Mouse (Mus musculus) liver, embryonic 13.5 days (tissue): Measurements from ENCODE around the gene Ikzf3. TPM values are rescaled to one million over a fixed set of nuclear protein-coding genes. Genes with fewer than 3 reads are reported as not detected.

ENCODE experiments used
- ATAC-seq: fragments of 200-750 bp; cut with Nextera tagmentation; 2 replicates; pipeline ENCODE4 v1.8.0; 2017; ENCODE audit warnings: low read depth, mild to moderate bottlenecking, moderate number of reproducible peaks, moderate library complexity
- DNase-seq: peaks from one replicate; pipeline ENCODE4 v3.0.0; 2022
- H3K27ac ChIP-seq: fragments of 300-500 bp; sonication (generic); 2 replicates; pipeline ENCODE4 v1.5.1; 2015; ENCODE audit warnings: moderate library complexity, mild to moderate bottlenecking, inconsistent platforms
- H3K27me3 ChIP-seq: fragments of 300-500 bp; sonication (generic); 2 replicates; pipeline ENCODE4 v1.6.1; 2015; ENCODE audit warnings: mild to moderate bottlenecking, inconsistent platforms
- H3K36me3 ChIP-seq: fragments of 300-500 bp; sonication (generic); 2 replicates; pipeline ENCODE4 v1.6.1; 2015; ENCODE audit warnings: mild to moderate bottlenecking, inconsistent platforms
- H3K4me1 ChIP-seq: fragments of 300-500 bp; sonication (generic); replicated peaks from 2 replicates; pipeline ENCODE4 v1.6.1; 2015; ENCODE audit warnings: inconsistent platforms
- H3K4me2 ChIP-seq: fragments of 300-500 bp; sonication (generic); 2 replicates; pipeline ENCODE4 v1.6.1; 2015; ENCODE audit warnings: inconsistent platforms, mild to moderate bottlenecking, moderate library complexity
- H3K4me3 ChIP-seq: fragments of 300-500 bp; sonication (generic); replicated peaks from 2 replicates; pipeline ENCODE4 v1.5.1; 2015; ENCODE audit warnings: mild to moderate bottlenecking, inconsistent platforms
- H3K9ac ChIP-seq: fragments of 300-500 bp; sonication (generic); 2 replicates; pipeline ENCODE4 v1.6.1; 2015; ENCODE audit warnings: mild to moderate bottlenecking, inconsistent platforms
- H3K9me3 ChIP-seq: fragments of 300-500 bp; sonication (generic); replicated peaks from 2 replicates; pipeline ENCODE4 v1.6.1; 2016; ENCODE audit warnings: inconsistent platforms
- WGBS: fragments of 180-500 bp; shearing (Covaris S2); methylation state at CpG from one replicate; pipeline ENCODE4 v1.1.7; 2015; ENCODE audit not compliant: insufficient replicate concordance; 5-methylcytosine and 5-hydroxymethylcytosine counted together
- polyA plus RNA-seq: library from polyadenylated mRNA; unstranded; fragments of >200 nt; fragmentation: Nextera tagmentation; extraction: Ambion mirVana; gene quantifications from 2 replicates; pipeline ENCODE4 v1.2.1, GENCODE M21; 2015

The Ikzf3 gene
- polyA plus RNA-seq, 1 experiment from 2014 or later, result 0.06 TPM

DNA sequence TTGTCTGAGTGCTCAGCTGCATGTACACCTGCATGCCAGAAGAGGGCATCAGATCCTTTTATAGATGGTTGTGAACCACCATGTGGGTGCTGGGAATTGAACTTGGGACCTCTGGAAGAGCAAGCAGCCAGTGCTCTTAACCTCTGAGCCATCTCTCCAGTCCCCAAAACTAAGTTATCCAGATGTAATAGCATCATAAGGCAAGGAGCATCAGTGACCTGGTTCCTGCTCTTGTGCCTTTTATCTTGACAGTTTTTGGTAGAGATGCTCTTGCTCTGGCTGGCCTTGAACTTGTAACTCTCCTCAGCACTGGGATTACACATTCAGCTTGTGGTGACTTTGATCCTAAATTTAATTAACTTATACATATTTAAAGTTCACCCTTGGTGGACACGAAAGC lies 102.1 kb downstream of the Ikzf3 start:
- Histone ChIP-seq H3K4me3 (no peak overlapping the region), H3K27ac (no peak overlapping the region), H3K9me3 (no peaks in the 10 kb centered on the region), H3K4me2 (no peak overlapping the region), H3K9ac (no peak overlapping the region), H3K36me3 (no peaks in the 10 kb centered on the region), H3K27me3 (peaks cover 38% of the 10 kb centered on the region), H3K4me1 (0 out of 2 replicates have a peak, but pooled peaks cover 4% of the 10 kb centered on the region)
- ATAC-seq, result no peak
- 58% methylated on average over 1 of the region's 1 CpGs for WGBS
- no peak for DNase-seq

DNA sequence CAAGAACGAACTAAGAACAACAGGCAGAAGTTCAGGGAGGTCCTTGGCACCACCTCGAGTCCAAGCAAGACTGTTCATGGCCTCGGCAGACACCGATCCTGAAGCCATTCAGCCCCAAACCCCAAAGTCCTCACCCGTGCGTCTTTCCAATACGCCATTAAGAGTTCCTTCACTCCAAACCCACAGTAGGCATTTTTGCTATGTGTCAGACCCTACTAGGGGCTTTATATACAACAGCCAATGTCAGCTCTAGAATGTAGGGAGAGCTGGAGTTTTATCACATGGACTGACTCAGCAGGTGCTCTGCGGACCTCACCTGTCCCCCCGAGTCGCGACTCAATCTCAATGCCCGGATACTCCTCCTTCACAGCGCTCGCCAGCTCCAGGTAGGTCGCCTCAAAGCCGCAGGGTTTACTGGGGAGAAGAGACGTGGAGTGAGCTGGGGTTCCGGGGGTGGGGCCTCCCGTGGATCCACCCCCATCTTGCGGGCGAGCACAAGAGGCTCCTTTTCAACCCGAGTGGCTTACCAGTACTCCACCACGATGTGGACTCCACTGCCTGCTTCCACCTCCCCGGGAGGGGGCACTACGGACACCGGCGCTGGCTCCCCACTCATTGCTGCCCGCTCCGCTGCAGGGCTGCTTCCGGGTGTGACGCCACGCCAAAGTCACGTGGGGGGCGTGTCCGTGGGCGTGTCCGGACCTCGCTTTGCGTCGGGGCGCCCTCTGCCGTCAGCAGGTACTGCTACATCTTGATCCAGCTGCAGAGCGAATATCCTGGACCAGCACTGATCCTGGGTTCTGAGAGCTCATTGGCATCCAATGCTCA lies 107.3 kb downstream of the Ikzf3 start, which contains the start of gene Mien1:
Mien1 (minus strand) TSS at position 661 of the 828 bp plus-strand sequence.
- ATAC-seq, result peak; percentile 83
- peak; percentile 89 for DNase-seq
- 2% methylated on average over 43 of the region's 43 CpGs for WGBS
- Histone ChIP-seq H3K4me3 (peak within 1 kb of the TSS; percentile 78), H3K4me1 (peaks cover 15% of the 10 kb centered on the region), H3K36me3 (0 out of 2 replicates have a peak, but pooled peaks cover 5% of the 10 kb centered on the region), H3K4me2 (peak within 1 kb of the TSS; percentile 88), H3K27ac (peak within 1 kb of the TSS; percentile 72), H3K9me3 (no peaks in the 10 kb centered on the region), H3K9ac (peak within 1 kb of the TSS; percentile 69), H3K27me3 (no peaks in the 10 kb centered on the region)

DNA sequence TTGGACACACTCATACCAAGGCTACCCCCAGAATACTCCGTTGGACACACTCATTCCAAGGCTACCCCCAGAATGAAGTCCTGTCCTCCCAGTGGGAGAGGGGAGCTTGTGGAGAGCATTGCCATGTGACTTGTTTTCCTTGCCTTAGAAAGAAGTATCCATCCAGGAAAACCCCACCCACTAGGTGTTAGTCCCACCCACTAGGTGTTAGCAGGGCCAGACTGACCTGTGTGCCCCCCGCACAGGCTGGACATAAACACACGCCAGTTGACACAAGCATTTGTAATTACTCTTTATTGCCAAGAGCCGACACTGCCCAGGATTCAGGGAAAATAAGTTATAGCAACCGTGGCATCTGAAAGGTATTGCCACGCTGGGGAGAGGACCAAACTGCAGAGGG lies 108.4 kb downstream of the Ikzf3 start:
- DNase-seq (no peak), ATAC-seq (no peak)
- 80% methylated on average over 6 of the region's 6 CpGs for WGBS
- H3K9me3 ChIP-seq, result no peaks in the 10 kb centered on the region
- no peak overlapping the region for H3K27ac ChIP-seq
- H3K27me3 ChIP-seq, result no peaks in the 10 kb centered on the region
- H3K9ac ChIP-seq, result no peak overlapping the region
- H3K4me1 ChIP-seq, result peaks cover 15% of the 10 kb centered on the region
- peak overlapping the region; percentile 88 for H3K4me2 ChIP-seq
- H3K36me3 ChIP-seq, result 0 out of 2 replicates have a peak, but pooled peaks cover 5% of the 10 kb centered on the region
- no peak overlapping the region for H3K4me3 ChIP-seq

DNA sequence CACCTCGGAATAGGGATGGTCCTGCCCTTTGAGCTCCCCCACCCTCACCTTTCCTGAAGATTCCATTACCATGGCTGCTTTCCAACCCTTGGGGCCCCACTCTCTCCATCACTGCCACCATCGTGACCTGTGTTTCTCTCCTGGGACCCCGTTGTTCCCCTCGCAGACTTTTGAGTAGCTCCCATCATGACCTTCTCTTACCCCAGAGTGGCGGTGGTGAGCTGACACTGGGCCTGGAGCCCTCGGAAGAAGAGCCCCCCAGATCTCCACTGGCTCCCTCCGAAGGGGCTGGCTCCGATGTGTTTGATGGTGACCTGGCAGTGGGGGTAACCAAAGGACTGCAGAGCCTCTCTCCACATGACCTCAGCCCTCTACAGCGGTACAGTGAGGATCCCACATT lies 110.1 kb downstream of the Ikzf3 start:
- peaks cover 15% of the 10 kb centered on the region for H3K4me1 ChIP-seq
- 80% methylated on average over 9 of the region's 9 CpGs for WGBS
- H3K9ac ChIP-seq, result no peak overlapping the region
- H3K36me3 ChIP-seq, result 0 out of 2 replicates have a peak, but pooled peaks cover 5% of the 10 kb centered on the region
- no peaks in the 10 kb centered on the region for H3K9me3 ChIP-seq
- no peak overlapping the region for H3K27ac ChIP-seq
- DNase-seq, result no peak
- no peak for ATAC-seq
- H3K27me3 ChIP-seq, result no peaks in the 10 kb centered on the region
- no peak overlapping the region for H3K4me3 ChIP-seq
- H3K4me2 ChIP-seq, result no peak overlapping the region

DNA sequence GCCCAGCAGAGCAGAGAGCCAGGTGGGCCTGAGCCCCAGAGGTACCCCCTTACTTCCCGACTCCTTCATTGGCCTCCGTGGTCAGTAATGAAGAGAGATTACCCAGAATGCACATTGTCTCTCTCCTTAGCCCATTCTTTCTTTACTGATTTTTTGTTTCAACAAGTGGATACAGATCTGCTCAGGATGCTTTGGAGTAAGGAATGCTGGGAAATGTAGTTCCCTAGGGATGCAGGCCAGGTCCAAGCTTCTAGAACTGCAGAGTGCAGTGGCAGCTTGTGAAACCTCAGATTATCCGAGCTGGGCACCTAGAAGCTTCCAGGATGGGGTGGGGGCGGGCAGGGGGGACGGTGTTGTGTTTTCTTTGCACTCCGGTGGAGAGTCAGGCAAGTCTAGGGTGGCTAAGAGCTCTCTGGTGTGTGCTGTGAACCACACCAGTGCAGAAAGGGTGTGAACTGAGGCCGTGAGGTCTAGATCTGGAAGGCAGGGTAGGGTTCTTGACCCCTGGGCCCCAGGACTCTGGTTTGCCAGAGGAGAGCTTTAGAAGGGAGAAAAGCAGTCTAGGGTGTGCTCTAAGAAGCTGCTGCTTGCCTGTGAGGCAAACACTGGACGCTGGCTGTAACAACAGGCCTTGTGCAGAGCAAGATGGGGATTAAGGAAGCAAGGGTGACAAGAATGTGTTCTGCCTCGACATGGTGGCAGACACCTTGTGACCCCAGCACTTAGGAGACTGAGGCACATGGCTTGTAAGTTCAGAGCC lies 113.9 kb downstream of the Ikzf3 start:
- 52% methylated on average over 9 of the region's 9 CpGs for WGBS
- ATAC-seq, result no peak
- no peaks in the 10 kb centered on the region for H3K9me3 ChIP-seq

DNA sequence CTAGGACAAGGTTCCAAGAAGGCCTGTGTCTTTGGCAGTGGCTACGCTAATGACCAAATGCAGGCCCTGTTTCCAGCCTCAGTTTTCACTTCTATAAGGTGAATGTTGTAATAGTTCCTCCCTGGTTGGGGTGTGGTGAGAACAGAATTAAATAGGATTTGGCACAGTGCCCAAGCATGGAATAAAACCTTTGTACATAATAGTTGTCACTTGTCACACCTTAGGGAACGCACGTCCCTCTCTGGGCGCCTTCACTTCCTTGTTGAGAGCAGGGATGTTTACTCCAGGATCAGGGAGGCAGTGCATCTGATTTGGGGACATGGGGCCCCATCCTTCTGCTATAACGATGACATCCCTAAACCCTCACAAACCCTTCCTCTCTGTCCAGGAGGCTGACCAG lies 117.4 kb downstream of the Ikzf3 start:
- DNase-seq, result no peak
- Histone ChIP-seq H3K27me3 (no peaks in the 10 kb centered on the region), H3K27ac (no peak overlapping the region), H3K4me2 (no peak overlapping the region), H3K9me3 (no peaks in the 10 kb centered on the region), H3K4me3 (no peak overlapping the region), H3K9ac (no peak overlapping the region), H3K4me1 (no peaks in the 10 kb centered on the region), H3K36me3 (no peaks in the 10 kb centered on the region)
- ATAC-seq, result no peak
- WGBS, result 60% methylated on average over 5 of the region's 5 CpGs

More for the DNA sequence above, 113.9 kb downstream of the Ikzf3 start:
- H3K36me3 ChIP-seq, result 0 out of 2 replicates have a peak, but pooled peaks cover 5% of the 10 kb centered on the region
- no peak overlapping the region for H3K9ac ChIP-seq
- H3K4me2 ChIP-seq, result no peak overlapping the region
- H3K4me1 ChIP-seq, result no peaks in the 10 kb centered on the region
- H3K27ac ChIP-seq, result no peak overlapping the region
- H3K4me3 ChIP-seq, result no peak overlapping the region
- no peak for DNase-seq
- no peaks in the 10 kb centered on the region for H3K27me3 ChIP-seq

DNA sequence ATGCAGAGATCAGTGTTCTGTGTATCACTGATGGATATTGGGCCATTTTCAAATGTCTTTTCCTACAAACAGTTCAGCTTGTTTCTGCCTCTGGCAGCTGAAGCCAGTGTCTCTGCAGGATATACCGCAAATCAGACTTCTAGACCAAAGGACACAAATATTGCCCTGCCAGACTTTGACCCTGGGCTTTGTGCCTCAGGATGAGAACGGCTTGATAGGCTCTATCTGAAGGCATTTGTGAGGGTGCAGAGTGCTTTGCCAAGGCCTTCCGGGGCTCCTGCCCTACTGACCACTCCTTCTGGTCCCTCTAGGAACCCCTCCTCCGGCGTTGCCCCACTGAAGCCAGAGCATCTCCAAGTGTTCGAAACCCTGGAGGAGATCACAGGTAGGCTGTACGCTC lies 119.2 kb downstream of the Ikzf3 start:
- 0 out of 2 replicates have a peak, but pooled peaks cover 2% of the 10 kb centered on the region for H3K27me3 ChIP-seq
- H3K4me2 ChIP-seq, result no peak overlapping the region
- H3K9me3 ChIP-seq, result no peaks in the 10 kb centered on the region
- no peaks in the 10 kb centered on the region for H3K36me3 ChIP-seq
- DNase-seq, result no peak
- no peak overlapping the region for H3K4me3 ChIP-seq
- no peak overlapping the region for H3K9ac ChIP-seq
- H3K27ac ChIP-seq, result no peak overlapping the region
- 83% methylated on average over 7 of the region's 7 CpGs for WGBS
- H3K4me1 ChIP-seq, result no peaks in the 10 kb centered on the region
- no peak for ATAC-seq

DNA sequence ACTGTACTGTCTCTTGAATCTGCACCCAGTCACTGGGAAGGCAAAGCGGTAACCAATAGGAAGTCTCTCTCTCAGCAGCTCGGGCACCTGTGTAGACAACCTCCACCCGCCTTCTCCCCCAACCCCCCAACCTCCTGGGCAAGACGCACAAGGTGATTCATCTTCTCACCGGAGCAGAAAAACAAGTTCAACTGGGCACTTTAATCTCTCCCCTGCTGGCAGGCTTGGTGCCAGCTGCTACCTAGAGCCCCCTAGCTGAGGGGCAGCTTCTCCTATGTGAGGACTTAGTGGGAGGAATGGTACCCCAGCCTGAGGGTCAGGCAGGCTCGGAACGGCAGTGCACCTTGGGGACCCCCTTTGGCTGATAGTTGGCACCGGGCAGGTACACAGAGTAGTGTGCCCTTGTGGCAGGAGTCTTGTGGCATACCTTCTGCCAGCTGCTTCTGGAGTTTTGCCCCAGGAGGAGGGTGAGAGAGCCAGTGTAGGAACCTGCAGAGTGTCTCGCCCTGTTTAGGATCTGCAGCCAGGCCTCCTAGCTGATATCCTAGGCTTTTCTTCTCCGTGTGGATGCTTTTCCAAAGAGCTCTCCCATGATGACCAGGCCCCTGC lies 126.8 kb downstream of the Ikzf3 start:
- WGBS, result 68% methylated on average over 10 of the region's 10 CpGs
- Histone ChIP-seq H3K27me3 (peaks cover 30% of the 10 kb centered on the region), H3K9me3 (no peaks in the 10 kb centered on the region), H3K27ac (no peak overlapping the region), H3K4me2 (no peak overlapping the region), H3K4me1 (peaks cover 4% of the 10 kb centered on the region; the same call in 1 of the 2 replicates), H3K36me3 (no peaks in the 10 kb centered on the region), H3K9ac (no peak overlapping the region), H3K4me3 (no peak overlapping the region)
- ATAC-seq (no peak), DNase-seq (no peak)

DNA sequence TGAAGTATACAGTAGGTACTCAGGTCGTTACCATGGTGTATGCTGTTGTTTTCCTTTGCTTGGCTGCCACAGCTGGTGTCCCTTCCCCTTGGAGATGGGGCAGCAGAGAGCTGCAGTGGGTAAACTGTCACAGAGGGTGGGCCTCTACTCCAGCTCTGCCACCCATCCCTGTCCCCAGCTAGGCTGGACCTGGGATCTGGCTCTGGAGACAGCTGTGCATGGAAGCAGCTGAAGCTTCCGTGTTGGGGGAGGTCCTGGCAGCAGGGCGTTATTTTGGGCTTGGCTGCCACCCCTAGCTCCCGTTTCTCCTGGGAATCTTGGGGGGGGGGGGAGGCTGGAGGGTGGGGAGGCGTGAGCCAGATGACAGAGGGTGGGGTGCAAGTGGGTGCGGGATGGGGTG lies 127.6 kb downstream of the Ikzf3 start:
- no peak for ATAC-seq
- Histone ChIP-seq H3K4me1 (peaks cover 6% of the 10 kb centered on the region), H3K4me3 (no peak overlapping the region), H3K27me3 (peaks cover 38% of the 10 kb centered on the region), H3K36me3 (no peaks in the 10 kb centered on the region), H3K4me2 (no peak overlapping the region), H3K27ac (no peak overlapping the region), H3K9ac (no peak overlapping the region), H3K9me3 (no peaks in the 10 kb centered on the region)
- no peak for DNase-seq
- 56% methylated on average over 5 of the region's 6 CpGs for WGBS

DNA sequence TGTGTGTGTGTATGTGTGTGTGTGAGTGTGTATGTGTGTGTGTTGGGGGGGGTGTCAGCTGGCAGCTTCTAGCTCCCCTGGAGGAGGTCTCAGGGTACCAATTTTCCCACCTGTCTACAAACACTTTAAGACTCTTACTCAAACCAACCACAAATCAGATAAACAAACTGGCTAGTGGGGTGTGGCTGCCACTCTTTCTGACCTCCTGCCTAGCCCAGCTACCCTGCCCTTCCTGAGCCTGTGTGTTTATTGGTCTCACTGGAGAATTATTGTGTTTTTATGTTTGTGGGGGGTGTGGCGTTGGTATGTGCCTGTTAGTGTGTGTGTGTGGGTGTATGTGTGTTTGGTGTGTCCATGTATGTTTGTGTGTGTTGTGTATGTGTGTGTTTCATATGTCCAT lies 128.8 kb downstream of the Ikzf3 start:
- WGBS, result 57% methylated on average over 1 of the region's 1 CpGs
- peaks cover 50% of the 10 kb centered on the region for H3K27me3 ChIP-seq
- ATAC-seq, result no peak

More for the DNA sequence above, 128.8 kb downstream of the Ikzf3 start:
- H3K4me1 ChIP-seq, result peaks cover 6% of the 10 kb centered on the region
- no peaks in the 10 kb centered on the region for H3K36me3 ChIP-seq
- no peaks in the 10 kb centered on the region for H3K9me3 ChIP-seq
- no peak for DNase-seq
- H3K27ac ChIP-seq, result no peak overlapping the region
- H3K4me3 ChIP-seq, result no peak overlapping the region
- no peak overlapping the region for H3K9ac ChIP-seq
- no peak overlapping the region for H3K4me2 ChIP-seq
